Mouse (Mus musculus) CD4-positive, CD25-positive, alpha-beta regulatory T cell, adult 4 months (primary cell): ENCODE results near the gene Asns. TPM values are rescaled to one million over a fixed set of nuclear protein-coding genes. Genes with fewer than 3 reads are reported as not detected.
"Not testable (repeated sequence)": the region's sequence is repeated elsewhere in the genome, so short reads cannot be mapped to it uniquely, and the experiment has no call there.

Source experiments
- ATAC-seq: one replicate; pipeline ENCODE4 v1.8.0; 2017
- polyA plus RNA-seq, 2 experiments: library from polyadenylated mRNA; unstranded; fragments of 100-300 nt; shearing (Covaris generic); gene quantifications; one replicate each; pipeline ENCODE4 v1.2.1; 2017

Asns gene
- polyA plus RNA-seq, 2 experiments from 2014 or later, result 4.0 to 4.4 TPM

DNA sequence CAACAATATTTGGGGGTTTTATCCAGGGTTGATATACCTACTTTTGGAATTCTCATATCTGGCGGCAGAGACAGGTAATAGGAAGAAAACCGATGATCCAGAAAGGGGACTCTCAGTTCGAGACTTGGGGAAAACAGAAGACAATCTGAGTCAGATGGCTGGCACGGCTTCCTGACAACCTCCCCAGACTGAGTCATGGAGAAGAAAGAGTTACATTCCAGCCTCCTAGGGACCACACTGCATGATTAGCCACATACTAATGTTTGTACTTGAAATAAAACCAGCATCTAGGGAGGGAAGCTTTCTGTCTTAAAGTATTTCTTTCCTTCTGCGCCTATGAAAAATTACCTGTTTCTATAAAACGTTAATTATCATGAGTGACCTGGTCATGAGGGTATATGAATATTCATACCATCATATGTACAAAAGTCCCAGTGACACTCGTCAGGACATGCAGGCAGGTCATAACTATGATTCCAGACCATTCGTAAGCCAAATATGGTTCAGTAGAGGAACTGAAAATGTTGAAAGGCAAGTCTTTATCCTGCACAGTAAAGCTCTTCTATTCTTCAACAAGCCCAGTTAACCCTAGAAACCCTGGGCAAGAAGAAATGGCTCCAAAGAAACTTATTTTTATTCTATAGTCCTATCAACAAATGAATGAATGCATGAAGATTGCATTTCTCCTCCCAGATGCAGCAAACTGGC is 16.7 kb downstream of the Asns start:
- no peak for ATAC-seq

GRCm38 (mm10) chr6:7672438-7673253 is 20.4 kb downstream of the Asns start:
- no peak for ATAC-seq

DNA sequence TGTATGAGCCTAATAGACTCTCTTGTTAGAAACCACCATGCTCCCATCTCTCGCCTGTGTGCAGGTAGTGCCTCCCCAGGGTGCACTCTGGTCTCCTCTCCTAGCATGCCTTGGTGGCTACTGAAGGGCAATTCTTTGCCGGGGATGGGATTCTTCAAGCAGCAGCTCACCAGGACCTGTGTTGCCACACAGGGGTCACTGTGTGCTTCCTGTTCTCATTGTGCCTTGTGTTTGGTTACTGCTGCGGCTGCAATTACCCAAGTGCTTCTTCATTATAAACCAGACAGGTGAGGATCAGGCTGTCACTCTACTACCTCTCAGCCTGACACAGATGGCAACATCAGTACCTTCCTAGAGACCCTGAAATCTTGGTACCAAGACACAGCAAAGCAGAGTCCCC is 21.6 kb downstream of the Asns start:
- no peak for ATAC-seq

GRCm38 (mm10) chr6:7670588-7670987 is 22.5 kb downstream of the Asns start:
- ATAC-seq, result no peak

DNA sequence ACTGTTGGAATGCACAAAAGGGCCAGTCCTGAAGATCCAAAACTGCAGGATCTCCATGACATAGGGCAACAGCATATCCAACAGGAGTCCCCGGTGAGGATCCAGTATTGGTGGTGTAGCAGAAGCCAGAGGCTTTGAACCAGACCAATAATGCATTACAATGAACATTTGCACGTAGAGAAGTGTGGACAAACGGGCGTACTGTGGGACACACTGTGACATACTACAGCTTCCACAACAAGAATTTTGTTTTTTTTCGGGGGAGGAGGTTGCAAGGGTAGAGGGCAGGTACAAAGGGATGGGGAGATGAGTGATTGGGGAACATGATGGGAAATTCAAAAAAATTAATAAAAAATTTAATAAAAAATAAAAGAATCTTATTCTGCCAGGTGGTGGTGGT is 23.3 kb downstream of the Asns start:
- ATAC-seq, result no peak

- ATAC-seq, result no peak
These were observed 24.7 kb downstream of the Asns start for GRCm38 (mm10) chr6:7668332-7668731.

DNA sequence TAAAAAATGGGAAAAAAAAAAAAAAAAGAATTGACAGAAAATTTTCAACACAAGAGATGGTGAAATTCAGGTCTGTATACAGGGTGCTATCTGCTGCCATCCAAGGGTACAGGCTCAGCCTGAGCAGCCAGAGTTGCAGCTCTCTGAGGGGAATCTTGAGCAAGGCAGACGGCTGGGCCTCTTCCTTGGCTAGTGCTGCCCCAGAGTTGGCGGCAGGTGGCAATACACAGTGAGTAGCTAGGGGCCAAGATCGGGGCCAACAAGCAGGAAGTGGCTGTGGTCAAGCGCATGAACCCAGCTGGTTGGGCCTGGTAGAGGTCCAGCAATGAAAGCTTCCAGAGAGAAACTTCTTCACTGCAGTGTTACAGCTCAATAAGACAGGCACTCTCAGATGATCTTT is 27.2 kb downstream of the Asns start:
- not testable (repeated sequence) for ATAC-seq

- no peak for ATAC-seq
These were observed 31.6 kb downstream of the Asns start for GRCm38 (mm10) chr6:7661455-7661854.

DNA sequence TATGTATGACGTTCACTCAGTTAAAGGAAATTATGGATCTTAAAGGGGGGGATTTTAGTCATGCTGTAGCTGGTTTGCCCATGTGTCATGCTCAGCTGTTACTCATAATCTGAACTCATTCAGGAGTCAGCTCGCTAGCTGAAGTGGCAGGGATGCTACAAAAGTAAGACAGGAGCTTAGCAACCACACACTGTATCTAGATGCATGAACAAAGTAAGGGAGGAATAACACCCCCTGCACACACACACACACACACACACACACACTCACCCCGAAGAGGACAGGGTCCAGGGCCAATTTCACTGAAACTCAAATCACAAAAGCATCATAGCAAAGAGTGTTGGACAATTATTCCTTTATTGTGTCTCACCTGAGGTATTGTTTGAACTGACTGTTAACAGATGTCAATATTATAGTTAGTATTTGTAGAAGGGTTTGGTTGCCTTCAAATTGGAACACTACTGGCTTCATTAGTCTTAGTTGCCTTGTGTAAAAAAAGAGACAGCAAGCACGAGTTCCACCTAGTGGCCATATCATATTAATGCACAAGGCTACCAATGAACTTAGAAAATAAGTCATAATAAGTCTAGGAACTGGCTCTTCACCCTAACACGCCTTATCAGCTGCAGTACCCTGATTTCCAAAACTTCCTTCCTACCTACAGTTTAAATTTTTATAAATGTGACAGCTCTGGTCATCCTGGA is 32.5 kb downstream of the Asns start:
- no peak for ATAC-seq

GRCm38 (mm10) chr6:7656601-7657000 is 36.5 kb downstream of the Asns start:
- no peak for ATAC-seq

GRCm38 (mm10) chr6:7648458-7648857 is 44.6 kb downstream of the Asns start:
- no peak for ATAC-seq

Other genes with a start within 250 kb of the Asns start
- not detected for gene Tac1, start 138.4 kb downstream of the Asns start, polyA plus RNA-seq
- gene C1galt1, start 151.6 kb upstream of the Asns start, polyA plus RNA-seq, result 1 to 10 TPM; 4.5 to 8.2 TPM